ENCODE assay signal across 10 mouse cellular contexts in genomic region chr3:138431835-138432234, GRCm38 (mm10). TPM values are rescaled to one million over a fixed set of nuclear protein-coding genes. Genes with fewer than 3 reads are reported as not detected.
A peak's percentile ranks its signal among the peaks of the same experiment; 100 is the strongest.
DNase-seq lines count a peak whose midpoint lies in the region; ATAC-seq and TF ChIP-seq lines count a peak whose summit lies in the region.
"Had no signal": no experiment of that assay in that cellular context is flagged by ENCODE, and none has a peak within 500 bp of the region (broad histone marks: within the 10 kb centered on the region; RNA-seq: fewer than 3 reads in every experiment).

No protein-coding gene starts in this region.

- no peak overlapping the region for H3K9ac ChIP-seq in embryonic facial prominence, embryonic 11.5 days (replicated peaks; ENCODE audit: low read length)
- H3K9ac ChIP-seq in limb, embryonic 14.5 days (ENCODE audit: low read depth, low read length, severe bottlenecking): no peak overlapping the region
- no peak overlapping the region for H3K9ac ChIP-seq in forebrain, embryonic 16.5 days (replicated peaks; ENCODE audit: low read depth, low read length)
- no peak overlapping the region for H3K9ac ChIP-seq in intestine, embryonic 15.5 days
- H3K9ac ChIP-seq: liver, embryonic 13.5 days had no signal

- no peak for ATAC-seq in embryonic facial prominence, embryonic 11.5 days (replicated peaks; ENCODE audit: insufficient number of reproducible peaks, low FRiP score, low TSS enrichment, low read depth)
- ATAC-seq in limb, embryonic 14.5 days (ENCODE audit: low FRiP score, low read depth): no peak
- peak; percentile 70; the same call in 1 of the 2 replicates for ATAC-seq in forebrain, embryonic 16.5 days
- ATAC-seq in intestine, embryonic 15.5 days: no peak

- H3K4me2 ChIP-seq in embryonic facial prominence, embryonic 11.5 days (ENCODE audit: low read depth, low read length): no peak overlapping the region
- H3K4me2 ChIP-seq in limb, embryonic 14.5 days (replicated peaks; ENCODE audit: low read depth, low read length, severe bottlenecking): no peak overlapping the region
- H3K4me2 ChIP-seq in forebrain, embryonic 16.5 days (ENCODE audit: low read length): no peak overlapping the region
- H3K4me2 ChIP-seq in intestine, embryonic 15.5 days (replicated peaks): no peak overlapping the region
- H3K4me2 ChIP-seq: liver, embryonic 13.5 days had no signal

- H3K4me1 ChIP-seq in embryonic facial prominence, embryonic 11.5 days (ENCODE audit: control insufficient read depth, insufficient read depth, low read length): no peaks in the 10 kb centered on the region
- no peaks in the 10 kb centered on the region for H3K4me1 ChIP-seq in embryonic facial prominence, embryonic 10.5 days
- no peaks in the 10 kb centered on the region for H3K4me1 ChIP-seq in limb, embryonic 14.5 days (ENCODE audit: control insufficient read depth, insufficient read depth, low read length)
- H3K4me1 ChIP-seq in limb, embryonic 10.5 days: no peaks in the 10 kb centered on the region
- no peaks in the 10 kb centered on the region for H3K4me1 ChIP-seq in forebrain, embryonic 16.5 days (replicated peaks; ENCODE audit: control insufficient read depth, insufficient read depth, low read length)
- no peaks in the 10 kb centered on the region for H3K4me1 ChIP-seq in intestine, embryonic 15.5 days (replicated peaks)
- H3K4me1 ChIP-seq: liver, embryonic 13.5 days had no signal

- H3K9me3 ChIP-seq in embryonic facial prominence, embryonic 11.5 days (replicated peaks; ENCODE audit: control insufficient read depth, low read length): no peaks in the 10 kb centered on the region
- H3K9me3 ChIP-seq in embryonic facial prominence, embryonic 10.5 days: no peaks in the 10 kb centered on the region; the same call in 1 of the 2 replicates
- H3K9me3 ChIP-seq in limb, embryonic 14.5 days (ENCODE audit: control insufficient read depth, low read length): no peaks in the 10 kb centered on the region
- no peaks in the 10 kb centered on the region for H3K9me3 ChIP-seq in limb, embryonic 10.5 days (replicated peaks)
- H3K9me3 ChIP-seq in forebrain, embryonic 16.5 days (ENCODE audit: control insufficient read depth, low read length): no peaks in the 10 kb centered on the region
- H3K9me3 ChIP-seq in intestine, embryonic 15.5 days: no peaks in the 10 kb centered on the region
- H3K9me3 ChIP-seq: liver, embryonic 13.5 days had no signal

- no peak overlapping the region for H3K4me3 ChIP-seq in embryonic facial prominence, embryonic 11.5 days (ENCODE audit: low read depth, low read length)
- no peak overlapping the region for H3K4me3 ChIP-seq in embryonic facial prominence, embryonic 10.5 days
- no peak overlapping the region for H3K4me3 ChIP-seq in limb, embryonic 14.5 days (replicated peaks; ENCODE audit: low read length)
- no peak overlapping the region for H3K4me3 ChIP-seq in limb, embryonic 10.5 days
- no peak overlapping the region for H3K4me3 ChIP-seq in forebrain, embryonic 16.5 days (replicated peaks; ENCODE audit: low read length)
- H3K4me3 ChIP-seq in intestine, embryonic 15.5 days (replicated peaks): no peak overlapping the region
- H3K4me3 ChIP-seq: liver, embryonic 13.5 days had no signal

- no peak for TF ChIP-seq POLR2A in limb, embryonic 14.5 days (IDR thresholded peaks at IDR 0.05; ENCODE audit: borderline replicate concordance, extremely low read depth, insufficient read depth, insufficient read length)

- H3K36me3 ChIP-seq in embryonic facial prominence, embryonic 11.5 days (replicated peaks; ENCODE audit: control insufficient read depth, insufficient read depth, low read depth, low read length): no peaks in the 10 kb centered on the region
- H3K36me3 ChIP-seq in embryonic facial prominence, embryonic 10.5 days (replicated peaks): no peaks in the 10 kb centered on the region
- H3K36me3 ChIP-seq in limb, embryonic 14.5 days (ENCODE audit: control insufficient read depth, insufficient read depth, low read length): no peaks in the 10 kb centered on the region
- H3K36me3 ChIP-seq in limb, embryonic 10.5 days: no peaks in the 10 kb centered on the region
- H3K36me3 ChIP-seq in forebrain, embryonic 16.5 days (ENCODE audit: control insufficient read depth, insufficient read depth): no peaks in the 10 kb centered on the region
- H3K36me3 ChIP-seq in intestine, embryonic 15.5 days: no peaks in the 10 kb centered on the region
- H3K36me3 ChIP-seq: liver, embryonic 13.5 days had no signal

- H3K27ac ChIP-seq in embryonic facial prominence, embryonic 11.5 days (replicated peaks; ENCODE audit: low read depth, low read length): no peak overlapping the region
- no peak overlapping the region for H3K27ac ChIP-seq in embryonic facial prominence, embryonic 10.5 days (replicated peaks)
- H3K27ac ChIP-seq in limb, embryonic 14.5 days (replicated peaks; ENCODE audit: low read depth, low read length): no peak overlapping the region
- H3K27ac ChIP-seq in limb, embryonic 10.5 days: no peak overlapping the region
- H3K27ac ChIP-seq in forebrain, embryonic 16.5 days (ENCODE audit: low read length): no peak overlapping the region
- H3K27ac ChIP-seq in intestine, embryonic 15.5 days: no peak overlapping the region
- H3K27ac ChIP-seq: liver, embryonic 13.5 days had no signal

- peak; percentile 58 for DNase-seq in embryonic facial prominence, embryonic 11.5 days (ENCODE audit: low spot score)
- DNase-seq in embryonic facial prominence, embryonic 10.5 days (ENCODE audit: low spot score): no peak
- peak; percentile 65 for DNase-seq in limb, embryonic 14.5 days (ENCODE audit: low spot score)
- DNase-seq in limb, embryonic 10.5 days (ENCODE audit: low spot score): no peak
- peak; percentile 79 for DNase-seq in retina, embryonic 14.5 days (ENCODE audit: low spot score)
- DNase-seq in testis, postnatal 10 days (ENCODE audit: low spot score): no peak
- DNase-seq: liver, embryonic 13.5 days had no signal

- H3K27me3 ChIP-seq in embryonic facial prominence, embryonic 11.5 days (ENCODE audit: control insufficient read depth, insufficient read depth, low read length): no peaks in the 10 kb centered on the region
- H3K27me3 ChIP-seq in embryonic facial prominence, embryonic 10.5 days (replicated peaks; ENCODE audit: low read depth, poor library complexity, severe bottlenecking): no peaks in the 10 kb centered on the region
- H3K27me3 ChIP-seq in limb, embryonic 14.5 days (ENCODE audit: control insufficient read depth, insufficient read depth, low read length): no peaks in the 10 kb centered on the region
- H3K27me3 ChIP-seq in limb, embryonic 10.5 days (ENCODE audit: low read depth, poor library complexity, severe bottlenecking): no peaks in the 10 kb centered on the region
- no peaks in the 10 kb centered on the region for H3K27me3 ChIP-seq in forebrain, embryonic 16.5 days (replicated peaks; ENCODE audit: control insufficient read depth, insufficient read depth, low read length)
- no peaks in the 10 kb centered on the region for H3K27me3 ChIP-seq in intestine, embryonic 15.5 days (replicated peaks)
- H3K27me3 ChIP-seq: liver, embryonic 13.5 days had no signal

- 71% methylated on average over 2 of the region's 2 CpGs for WGBS in embryonic facial prominence, embryonic 11.5 days
- WGBS in embryonic facial prominence, embryonic 10.5 days: 80% methylated on average over 2 of the region's 2 CpGs
- WGBS in limb, embryonic 14.5 days: 73% methylated on average over 2 of the region's 2 CpGs
- 88% methylated on average over 2 of the region's 2 CpGs for WGBS in limb, embryonic 10.5 days
- 61% methylated on average over 2 of the region's 2 CpGs for WGBS in forebrain, embryonic 16.5 days
- WGBS in intestine, embryonic 15.5 days: 76% methylated on average over 2 of the region's 2 CpGs

RNA-seq across cellular contexts. Expression of gene Adh5, which starts 11.1 kb away (rescaled TPM):
- 285 and 303 TPM in 2 replicates for polyA plus RNA-seq in embryonic facial prominence, embryonic 11.5 days (2014; fragmentation: Nextera tagmentation; extraction: Ambion mirVana)
- 260 and 265 TPM in 2 replicates for polyA plus RNA-seq in embryonic facial prominence, embryonic 10.5 days (2016; fragmentation: Nextera tagmentation; extraction: Ambion mirVana)
- polyA plus RNA-seq in limb, embryonic 14.5 days (2012; rRNA removed): 86.4 and 104 TPM in 2 replicates
- 171 and 193 TPM in 2 replicates for polyA plus RNA-seq in limb, embryonic 14.5 days (2014; fragmentation: Nextera tagmentation; extraction: Ambion mirVana)
- 256 and 282 TPM in 2 replicates for polyA plus RNA-seq in limb, embryonic 10.5 days (2016; fragmentation: Nextera tagmentation; extraction: Ambion mirVana)
- polyA plus RNA-seq in forebrain, embryonic 16.5 days (2015; fragmentation: Nextera tagmentation; extraction: Ambion mirVana): 260 and 293 TPM in 2 replicates
- 215 and 222 TPM in 2 replicates for polyA plus RNA-seq in intestine, embryonic 15.5 days (2015; fragmentation: Nextera tagmentation; extraction: Ambion mirVana)

RNA-seq across cellular contexts. Expression of gene Adh4, which starts 16.6 kb away (rescaled TPM):
- not detected in 2 replicates for polyA plus RNA-seq in embryonic facial prominence, embryonic 11.5 days (2014; fragmentation: Nextera tagmentation; extraction: Ambion mirVana)
- not detected in 2 replicates for polyA plus RNA-seq in embryonic facial prominence, embryonic 10.5 days (2016; fragmentation: Nextera tagmentation; extraction: Ambion mirVana)
- not detected in 2 replicates for polyA plus RNA-seq in limb, embryonic 14.5 days (2012; rRNA removed)
- polyA plus RNA-seq in limb, embryonic 14.5 days (2014; fragmentation: Nextera tagmentation; extraction: Ambion mirVana): not detected in 2 replicates
- polyA plus RNA-seq in limb, embryonic 10.5 days (2016; fragmentation: Nextera tagmentation; extraction: Ambion mirVana): not detected in 2 replicates
- not detected in 2 replicates for polyA plus RNA-seq in forebrain, embryonic 16.5 days (2015; fragmentation: Nextera tagmentation; extraction: Ambion mirVana)
- polyA plus RNA-seq in intestine, embryonic 15.5 days (2015; fragmentation: Nextera tagmentation; extraction: Ambion mirVana): 0.13 and 0.31 TPM in 2 replicates
- polyA plus RNA-seq: heart, embryonic 16.5 days; liver, embryonic 13.5 days had no signal

RNA-seq across cellular contexts. Expression of gene Metap1, which starts 57.5 kb away (rescaled TPM):
- 54.2 and 58.3 TPM in 2 replicates for polyA plus RNA-seq in embryonic facial prominence, embryonic 11.5 days (2014; fragmentation: Nextera tagmentation; extraction: Ambion mirVana)
- 46.2 and 48.8 TPM in 2 replicates for polyA plus RNA-seq in embryonic facial prominence, embryonic 10.5 days (2016; fragmentation: Nextera tagmentation; extraction: Ambion mirVana)
- 49.0 and 51.5 TPM in 2 replicates for polyA plus RNA-seq in limb, embryonic 14.5 days (2012; rRNA removed)
- polyA plus RNA-seq in limb, embryonic 14.5 days (2014; fragmentation: Nextera tagmentation; extraction: Ambion mirVana): 45.3 and 45.5 TPM in 2 replicates
- 49.7 and 51.1 TPM in 2 replicates for polyA plus RNA-seq in limb, embryonic 10.5 days (2016; fragmentation: Nextera tagmentation; extraction: Ambion mirVana)
- polyA plus RNA-seq in forebrain, embryonic 16.5 days (2015; fragmentation: Nextera tagmentation; extraction: Ambion mirVana): 48.0 and 52.3 TPM in 2 replicates
- polyA plus RNA-seq in intestine, embryonic 15.5 days (2015; fragmentation: Nextera tagmentation; extraction: Ambion mirVana): 48.0 and 48.4 TPM in 2 replicates

Comparison
In these comparisons a context has a peak if more than half of its experiments do, and no peak if none do; other contexts are left out.
1. DNase-seq: peak in embryonic facial prominence, embryonic 11.5 days (single experiment), limb, embryonic 14.5 days (single experiment) and retina, embryonic 14.5 days (single experiment); none in embryonic facial prominence, embryonic 10.5 days (single experiment), limb, embryonic 10.5 days (single experiment) and testis, postnatal 10 days (single experiment).